Mouse (Mus musculus): ENCODE measurements around the gene Atg7.

Atg7 gene

GRCm38 (mm10) chr6:114818471-114818870 lies 175.6 kb downstream of the Atg7 start:
- no peak for DNase-seq (ENCODE audit: low read depth)

- no peak for DNase-seq (ENCODE audit: low read depth)
Measured at GRCm38 (mm10) chr6:114819971-114820481, 177.1 kb downstream of the Atg7 start.

- no peak for DNase-seq (ENCODE audit: low read depth)
Measured at GRCm38 (mm10) chr6:114821646-114822045, 178.7 kb downstream of the Atg7 start.

- no peak for DNase-seq (ENCODE audit: low read depth)
Measured at GRCm38 (mm10) chr6:114826889-114827288, 184.0 kb downstream of the Atg7 start.

GRCm38 (mm10) chr6:114829660-114830438 lies 187.0 kb downstream of the Atg7 start:
- no peak for DNase-seq (ENCODE audit: low read depth)

GRCm38 (mm10) chr6:114831807-114832206 lies 188.9 kb downstream of the Atg7 start:
- no peak for DNase-seq (ENCODE audit: low read depth)

GRCm38 (mm10) chr6:114833058-114833685 lies 190.3 kb downstream of the Atg7 start:
- DNase-seq (ENCODE audit: low read depth): no peak

- no peak for DNase-seq (ENCODE audit: low read depth)
Measured at GRCm38 (mm10) chr6:114833791-114834346, 191.0 kb downstream of the Atg7 start.

GRCm38 (mm10) chr6:114835344-114835743 lies 192.4 kb downstream of the Atg7 start:
- DNase-seq (ENCODE audit: low read depth): no peak

- DNase-seq (ENCODE audit: low read depth): no peak
Measured at GRCm38 (mm10) chr6:114835752-114836151, 192.9 kb downstream of the Atg7 start.

GRCm38 (mm10) chr6:114836433-114836832 lies 193.5 kb downstream of the Atg7 start:
- DNase-seq (ENCODE audit: low read depth): no peak

- DNase-seq (ENCODE audit: low read depth): no peak
Measured at GRCm38 (mm10) chr6:114838872-114839271, 196.0 kb downstream of the Atg7 start.

GRCm38 (mm10) chr6:114840012-114840411 lies 197.1 kb downstream of the Atg7 start:
- no peak for DNase-seq (ENCODE audit: low read depth)

GRCm38 (mm10) chr6:114842131-114842530 lies 199.2 kb downstream of the Atg7 start:
- no peak for DNase-seq (ENCODE audit: low read depth)

GRCm38 (mm10) chr6:114842863-114843262 lies 200.0 kb downstream of the Atg7 start:
- peak; percentile 49 for DNase-seq (ENCODE audit: low read depth)

- DNase-seq (ENCODE audit: low read depth): no peak
Measured at GRCm38 (mm10) chr6:114846153-114846772, 203.4 kb downstream of the Atg7 start.

- no peak for DNase-seq (ENCODE audit: low read depth)
Measured at GRCm38 (mm10) chr6:114847582-114848174, 204.8 kb downstream of the Atg7 start.

- DNase-seq (ENCODE audit: low read depth): no peak
Measured at GRCm38 (mm10) chr6:114848761-114849160, 205.9 kb downstream of the Atg7 start.

GRCm38 (mm10) chr6:114849787-114850186 lies 206.9 kb downstream of the Atg7 start:
- no peak for DNase-seq (ENCODE audit: low read depth)

- no peak for DNase-seq (ENCODE audit: low read depth)
Measured at GRCm38 (mm10) chr6:114851688-114852087, 208.8 kb downstream of the Atg7 start.

- no peak for DNase-seq (ENCODE audit: low read depth)
Measured at GRCm38 (mm10) chr6:114852739-114853138, 209.8 kb downstream of the Atg7 start.

GRCm38 (mm10) chr6:114854368-114854767 lies 211.5 kb downstream of the Atg7 start:
- no peak for DNase-seq (ENCODE audit: low read depth)
